Mouse (Mus musculus) cerebellum, adult 11 months (tissue): ENCODE measurements around the gene Tmem151a.
A peak's percentile ranks its signal among the peaks of the same experiment; 100 is the strongest.

Experiments
- DNase-seq: peaks from one replicate; pipeline ENCODE4 v3.0.0; 2022

Gene Tmem151a

GRCm38 (mm10) chr19:5067040-5067799 is 18.1 kb downstream of the Tmem151a start:
- DNase-seq, result no peak

GRCm38 (mm10) chr19:5065104-5065503 is 20.2 kb downstream of the Tmem151a start:
- DNase-seq, result no peak

GRCm38 (mm10) chr19:5062446-5062845 is 22.9 kb downstream of the Tmem151a start:
- DNase-seq, result no peak

- DNase-seq, result no peak
These were observed 23.3 kb downstream of the Tmem151a start for GRCm38 (mm10) chr19:5062041-5062440.

GRCm38 (mm10) chr19:5060365-5061330 is 24.7 kb downstream of the Tmem151a start:
- no peak for DNase-seq

GRCm38 (mm10) chr19:5058801-5059771 is 26.2 kb downstream of the Tmem151a start:
- DNase-seq, result no peak

- no peak for DNase-seq
These were observed 27.2 kb downstream of the Tmem151a start for GRCm38 (mm10) chr19:5057876-5058775.

GRCm38 (mm10) chr19:5056251-5056650 is 29.1 kb downstream of the Tmem151a start:
- no peak for DNase-seq

- DNase-seq, result peak; percentile 75
These were observed 31.4 kb downstream of the Tmem151a start for GRCm38 (mm10) chr19:5053909-5054308.

- peak; percentile 72 for DNase-seq
These were observed 32.5 kb downstream of the Tmem151a start for GRCm38 (mm10) chr19:5052853-5053252.

- DNase-seq, result peak; percentile 52
These were observed 33.0 kb downstream of the Tmem151a start for GRCm38 (mm10) chr19:5052166-5052822.

GRCm38 (mm10) chr19:5051515-5051914 is 33.8 kb downstream of the Tmem151a start:
- no peak for DNase-seq

GRCm38 (mm10) chr19:5051031-5051430 is 34.3 kb downstream of the Tmem151a start:
- DNase-seq, result no peak

- DNase-seq, result no peak
These were observed 35.1 kb downstream of the Tmem151a start, which contains the start of gene Rin1 for GRCm38 (mm10) chr19:5050047-5050905. TSS of gene Rin1 (plus strand) at chr19:5050481.

- DNase-seq, result no peak
These were observed 36.0 kb downstream of the Tmem151a start for GRCm38 (mm10) chr19:5049325-5049724.

- no peak for DNase-seq
These were observed 36.9 kb downstream of the Tmem151a start for GRCm38 (mm10) chr19:5048138-5049056.

- no peak for DNase-seq
These were observed 39.8 kb downstream of the Tmem151a start for GRCm38 (mm10) chr19:5045531-5045930.

- DNase-seq, result no peak
These were observed 43.7 kb downstream of the Tmem151a start for GRCm38 (mm10) chr19:5041588-5041987.
